Mouse (Mus musculus) midbrain, postnatal 0 days (tissue): ENCODE measurements around the gene Sptlc2. TPM values are rescaled to one million over a fixed set of nuclear protein-coding genes. Genes with fewer than 3 reads are reported as not detected.
A peak's percentile ranks its signal among the peaks of the same experiment; 100 is the strongest.

Experiments
- ATAC-seq: fragments of 200-750 bp; cut with Nextera tagmentation; 2 replicates; pipeline ENCODE4 v1.8.0; 2017; ENCODE audit warnings: moderate number of reproducible peaks, mild to moderate bottlenecking, moderate TSS enrichment, moderate library complexity; ENCODE audit not compliant: low FRiP score
- DNase-seq: peaks from one replicate; pipeline ENCODE4 v3.0.0-alpha.2; 2015; ENCODE audit warnings: low spot score
- H3K27ac ChIP-seq: fragments of 300-500 bp; sonication (generic); 2 replicates; pipeline ENCODE4 v1.5.1; 2014; ENCODE audit warnings: low read depth, mild to moderate bottlenecking, low read length, mixed read lengths
- H3K27me3 ChIP-seq: fragments of 300-500 bp; sonication (generic); 2 replicates; pipeline ENCODE4 v1.6.1; 2014; ENCODE audit warnings: low read length, control low read depth, mixed read lengths; ENCODE audit not compliant: insufficient read depth
- H3K36me3 ChIP-seq: fragments of 300-500 bp; sonication (generic); 2 replicates; pipeline ENCODE4 v1.6.1; 2014; ENCODE audit warnings: low read length, control low read depth, mixed read lengths; ENCODE audit not compliant: insufficient read depth
- H3K4me1 ChIP-seq: fragments of 300-500 bp; sonication (generic); 2 replicates; pipeline ENCODE4 v1.6.1; 2014; ENCODE audit warnings: mild to moderate bottlenecking, control low read depth, antibody characterized with exemption, low read length, mixed read lengths; ENCODE audit not compliant: insufficient read depth
- H3K4me2 ChIP-seq: fragments of 300-500 bp; sonication (generic); 2 replicates; pipeline ENCODE4 v1.6.1; 2014; ENCODE audit warnings: low read depth, mild to moderate bottlenecking, low read length, mixed read lengths; ENCODE audit not compliant: poor library complexity, severe bottlenecking
- H3K4me3 ChIP-seq: fragments of 300-500 bp; sonication (generic); 2 replicates; pipeline ENCODE4 v1.5.1; 2014; ENCODE audit warnings: low read depth, mild to moderate bottlenecking, low read length, moderate library complexity
- H3K9ac ChIP-seq: fragments of 300-500 bp; sonication (generic); replicated peaks from 2 replicates; pipeline ENCODE4 v1.6.1; 2014; ENCODE audit warnings: mild to moderate bottlenecking, low read length, moderate library complexity, mixed read lengths; ENCODE audit not compliant: poor library complexity, severe bottlenecking
- H3K9me3 ChIP-seq: fragments of 300-500 bp; sonication (generic); 2 replicates; pipeline ENCODE4 v1.6.1; 2016; ENCODE audit warnings: low read length, control low read depth
- CTCF ChIP-seq: IDR thresholded peaks from 2 replicates; pipeline ENCODE4 v1.5.1; 2016; ENCODE audit warnings: antibody characterized with exemption, mild to moderate bottlenecking
- WGBS: fragments of 180-500 bp; shearing (Covaris S2); extraction: QIAGEN DNeasy Blood & Tissue Kit; methylation state at CpG from one replicate; pipeline ENCODE4 v1.1.7; 2014; 5-methylcytosine and 5-hydroxymethylcytosine counted together
- polyA plus RNA-seq: library from polyadenylated mRNA; unstranded; fragments of >200 nt; fragmentation: Nextera tagmentation; extraction: Ambion mirVana; gene quantifications from 2 replicates; pipeline ENCODE4 v1.2.1, GENCODE M21; 2015
- total RNA-seq: library from RNA; depleted of rRNA; stranded (reverse); fragments of >200 nt; gene quantifications from 2 replicates; pipeline ENCODE4 v1.2.3, GENCODE M21; 2014

Sptlc2 gene
- total and polyA plus RNA-seq, 2 experiments from 2014 or later: 41.5 to 99.6 TPM

DNA sequence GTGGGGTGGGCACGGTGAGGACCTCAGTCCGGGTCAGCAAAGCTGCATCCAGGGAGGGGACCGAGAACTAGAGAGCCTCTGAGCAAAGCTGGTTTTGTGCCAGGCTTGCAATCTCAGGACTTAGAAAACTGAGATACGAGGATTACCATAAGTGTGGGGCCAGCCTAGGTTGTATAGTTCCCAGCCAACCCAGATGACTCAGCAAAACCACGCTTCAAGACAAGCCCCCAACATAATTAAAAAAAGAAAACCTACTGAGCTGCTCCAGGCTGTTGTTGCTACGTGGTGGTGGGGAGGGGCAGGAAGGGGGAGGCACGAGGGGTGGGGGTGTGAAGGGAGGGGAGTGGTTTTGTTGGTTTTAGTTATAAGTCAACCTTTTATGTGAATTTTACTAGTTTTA, 22.8 kb upstream of the Sptlc2 start:
- Histone ChIP-seq H3K9me3 (no peaks in the 10 kb centered on the region), H3K9ac (no peak overlapping the region), H3K4me3 (no peak overlapping the region), H3K27ac (no peak overlapping the region), H3K4me1 (no peaks in the 10 kb centered on the region), H3K36me3 (no peaks in the 10 kb centered on the region), H3K4me2 (no peak overlapping the region), H3K27me3 (no peaks in the 10 kb centered on the region)
- WGBS: 57% methylated on average over 7 of the region's 7 CpGs
- ATAC-seq (no peak), DNase-seq (no peak)
- TF ChIP-seq CTCF: no peak

- WGBS: 88% methylated on average over 4 of the region's 4 CpGs
- H3K9me3 ChIP-seq: no peaks in the 10 kb centered on the region
- no peaks in the 10 kb centered on the region for H3K4me1 ChIP-seq
- DNase-seq (no peak), ATAC-seq (no peak)
- H3K27ac ChIP-seq: no peak overlapping the region
- no peak overlapping the region for H3K4me2 ChIP-seq
- H3K9ac ChIP-seq: no peak overlapping the region
- no peaks in the 10 kb centered on the region for H3K36me3 ChIP-seq
- no peaks in the 10 kb centered on the region for H3K27me3 ChIP-seq
- no peak overlapping the region for H3K4me3 ChIP-seq
- no peak for TF ChIP-seq CTCF
Observed at GRCm38 (mm10) chr12:87409123-87409522, 21.0 kb upstream of the Sptlc2 start.

DNA sequence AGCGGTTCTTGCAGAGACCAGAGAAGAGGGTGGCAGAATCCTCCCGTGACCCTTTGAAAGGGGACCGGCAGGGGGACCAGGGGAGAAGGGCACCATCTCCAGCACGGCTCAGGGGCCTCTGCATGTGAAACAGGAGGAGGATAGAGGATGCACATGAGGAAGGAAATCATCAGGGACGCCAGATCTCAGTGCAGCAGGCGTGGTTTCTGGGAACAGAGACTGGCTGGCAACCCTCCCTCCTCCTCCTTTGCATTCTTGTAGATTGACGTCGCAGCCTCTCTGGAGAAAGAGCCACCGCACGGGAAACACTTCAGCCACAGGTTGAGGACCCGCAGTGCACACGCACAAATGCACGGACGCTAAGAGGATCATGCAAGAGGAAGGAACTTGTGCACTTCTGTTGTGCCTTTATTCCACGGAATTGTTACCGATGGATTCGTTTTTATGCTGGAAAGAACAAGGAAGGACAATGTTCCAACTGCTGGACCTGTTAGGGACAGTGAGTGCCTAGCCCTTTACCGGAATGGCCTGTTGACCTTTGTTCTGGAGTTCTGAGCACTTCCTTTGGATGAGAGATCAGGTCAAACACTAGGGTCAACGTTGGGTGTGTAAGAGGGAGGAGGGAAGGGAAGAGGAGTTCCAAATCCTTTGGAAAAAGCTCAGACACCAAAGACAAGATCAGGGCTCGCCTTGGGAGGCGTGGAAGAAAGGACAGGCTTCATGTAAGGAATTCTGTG, 19.9 kb upstream of the Sptlc2 start:
- DNase-seq: no peak
- Histone ChIP-seq H3K4me1 (no peaks in the 10 kb centered on the region), H3K27ac (no peak overlapping the region), H3K9ac (0 out of 2 replicates have a peak overlapping the region, but pooled peaks have one; percentile 8), H3K9me3 (no peaks in the 10 kb centered on the region), H3K27me3 (no peaks in the 10 kb centered on the region), H3K36me3 (no peaks in the 10 kb centered on the region), H3K4me3 (no peak overlapping the region), H3K4me2 (peak overlapping the region; percentile 18; the same call in 1 of the 2 replicates)
- TF ChIP-seq CTCF: no peak
- no peak for ATAC-seq
- WGBS: 45% methylated on average over 21 of the region's 21 CpGs

GRCm38 (mm10) chr12:87405721-87406120, 17.6 kb upstream of the Sptlc2 start:
- Histone ChIP-seq H3K4me1 (no peaks in the 10 kb centered on the region), H3K27ac (no peak overlapping the region), H3K9me3 (no peaks in the 10 kb centered on the region), H3K36me3 (no peaks in the 10 kb centered on the region), H3K27me3 (no peaks in the 10 kb centered on the region), H3K4me2 (no peak overlapping the region), H3K9ac (no peak overlapping the region), H3K4me3 (no peak overlapping the region)
- no peak for DNase-seq
- 66% methylated on average over 3 of the region's 3 CpGs for WGBS
- ATAC-seq: no peak
- TF ChIP-seq CTCF: no peak

DNA sequence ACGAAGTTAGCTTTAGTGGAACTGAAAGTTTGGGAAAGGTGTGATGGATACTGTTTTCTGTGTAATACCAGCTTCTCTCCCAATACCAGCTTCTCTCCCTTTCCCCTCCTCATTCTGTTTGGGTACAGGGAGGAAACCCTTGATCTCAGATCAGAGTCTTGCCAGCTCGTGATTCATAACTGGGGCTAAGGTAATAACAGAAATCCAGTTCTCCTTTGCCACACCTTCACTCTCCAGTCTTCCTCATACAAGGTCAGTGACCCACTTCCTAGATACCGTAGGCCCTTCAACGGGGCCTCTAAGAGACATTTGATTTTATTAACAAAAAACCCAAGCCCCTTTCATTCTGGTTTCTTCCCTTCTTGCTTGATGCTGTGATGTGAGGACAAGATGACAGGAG, 17.0 kb upstream of the Sptlc2 start:
- no peak for ATAC-seq
- H3K4me3 ChIP-seq: no peak overlapping the region
- no peak for DNase-seq
- no peaks in the 10 kb centered on the region for H3K36me3 ChIP-seq
- H3K9ac ChIP-seq: no peak overlapping the region
- H3K4me2 ChIP-seq: no peak overlapping the region
- no peaks in the 10 kb centered on the region for H3K27me3 ChIP-seq
- no peaks in the 10 kb centered on the region for H3K4me1 ChIP-seq
- H3K27ac ChIP-seq: no peak overlapping the region
- H3K9me3 ChIP-seq: no peaks in the 10 kb centered on the region
- 92% methylated on average over 4 of the region's 4 CpGs for WGBS
- no peak for TF ChIP-seq CTCF

- DNase-seq: peak; percentile 12
- H3K4me3 ChIP-seq: no peak overlapping the region
- H3K27ac ChIP-seq: no peak overlapping the region
- no peak for TF ChIP-seq CTCF
- H3K4me1 ChIP-seq: no peaks in the 10 kb centered on the region
- H3K36me3 ChIP-seq: no peaks in the 10 kb centered on the region
- ATAC-seq: no peak
- no peaks in the 10 kb centered on the region for H3K9me3 ChIP-seq
- H3K27me3 ChIP-seq: no peaks in the 10 kb centered on the region
- H3K9ac ChIP-seq: no peak overlapping the region
- 57% methylated on average over 6 of the region's 6 CpGs for WGBS
- no peak overlapping the region for H3K4me2 ChIP-seq
Observed at GRCm38 (mm10) chr12:87401883-87402282, 13.7 kb upstream of the Sptlc2 start.
